Mouse (Mus musculus) MEL (cell line): Measurements from ENCODE around the gene Ube2z. TPM values are rescaled to one million over a fixed set of nuclear protein-coding genes. Genes with fewer than 3 reads are reported as not detected.

ENCODE experiments used
- DNase-seq: peaks from one replicate; pipeline ENCODE4 v3.0.0; 2011; ENCODE audit warnings: low read depth, low spot score
- H3K27ac ChIP-seq: 2 replicates; pipeline ENCODE4 v1.5.1; 2012; ENCODE audit warnings: low read depth, mild to moderate bottlenecking, control low read depth, low read length, moderate library complexity; ENCODE audit not compliant: control insufficient read depth
- H3K27me3 ChIP-seq, 2 experiments: fragments of 150-350 bp in 1 of 2; sonication (generic) in 1 of 2; 2 replicates each; pipeline ENCODE4 v1.6.1; 2012; ENCODE audit warnings: low read length in 2 of 2, mild to moderate bottlenecking in 2 of 2, improper control_type of control experiment in 1 of 2, moderate library complexity in 1 of 2; ENCODE audit not compliant: insufficient read depth in 2 of 2, control insufficient read depth in 1 of 2
- H3K36me3 ChIP-seq, 2 experiments: 2 replicates each; pipeline ENCODE4 v1.6.1; 2012 to 2014; ENCODE audit warnings: low read length in 2 of 2, improper control_type of control experiment in 1 of 2, inconsistent platforms in 1 of 2, mild to moderate bottlenecking in 1 of 2; ENCODE audit not compliant: insufficient read depth in 2 of 2, control insufficient read depth in 1 of 2
- H3K4me1 ChIP-seq, 2 experiments: fragments of 150-350 bp in 1 of 2; sonication (generic) in 1 of 2; 2 replicates each; pipeline ENCODE4 v1.6.1; 2012; ENCODE audit warnings: low read length in 2 of 2, improper control_type of control experiment in 1 of 2, mild to moderate bottlenecking in 1 of 2; ENCODE audit not compliant: insufficient read depth in 2 of 2, control insufficient read depth in 1 of 2
- H3K4me3 ChIP-seq, 2 experiments: fragments of 150-350 bp in 1 of 2; sonication (generic) in 1 of 2; 2 replicates each; pipeline ENCODE4 v1.5.1; 2012; ENCODE audit warnings: low read depth in 2 of 2, low read length in 2 of 2, mild to moderate bottlenecking in 2 of 2, moderate library complexity in 2 of 2, control low read depth in 1 of 2, improper control_type of control experiment in 1 of 2; ENCODE audit not compliant: control insufficient read depth in 1 of 2, insufficient read depth in 1 of 2
- H3K79me2 ChIP-seq: 2 replicates; pipeline ENCODE4 v1.6.1; 2012; ENCODE audit warnings: mild to moderate bottlenecking, low read length, moderate library complexity; ENCODE audit not compliant: control insufficient read depth, poor library complexity, insufficient read depth
- H3K9ac ChIP-seq: 2 replicates; pipeline ENCODE4 v1.6.1; 2012; ENCODE audit warnings: low read depth, mild to moderate bottlenecking, control low read depth, low read length, moderate library complexity; ENCODE audit not compliant: control insufficient read depth, poor library complexity, severe bottlenecking
- H3K9me3 ChIP-seq: fragments of 150-350 bp; sonication (generic); replicated peaks from 2 replicates; pipeline ENCODE4 v1.6.1; 2012; ENCODE audit warnings: mild to moderate bottlenecking, low read length, improper control_type of control experiment, moderate library complexity; ENCODE audit not compliant: insufficient read depth
- BHLHE40 ChIP-seq: IDR thresholded peaks from 2 replicates; pipeline ENCODE4 v1.6.1; 2012; ENCODE audit warnings: low read depth, mild to moderate bottlenecking, inconsistent platforms, low read length, improper control_type of control experiment, borderline replicate concordance
- CHD2 ChIP-seq: IDR thresholded peaks from 2 replicates; pipeline ENCODE4 v1.6.1; 2011; ENCODE audit warnings: low read length, improper control_type of control experiment
- CTCF ChIP-seq, 3 experiments: IDR thresholded peaks in 2 of 3; conservative IDR thresholded peaks in 1 of 3; 2 replicates each; pipeline ENCODE4 v1.5.1; 2011 to 2012; ENCODE audit warnings: low read length in 3 of 3, low read depth in 2 of 3, mild to moderate bottlenecking in 2 of 3, improper control_type of control experiment in 1 of 3, inconsistent platforms in 1 of 3, mixed read lengths in 1 of 3, moderate library complexity in 1 of 3; ENCODE audit not compliant: control insufficient read depth in 1 of 3, insufficient read depth in 1 of 3, poor library complexity in 1 of 3, severe bottlenecking in 1 of 3
- ETS1 ChIP-seq: IDR thresholded peaks from 2 replicates; pipeline ENCODE4 v1.6.1; 2012; ENCODE audit warnings: low read depth, mild to moderate bottlenecking, inconsistent platforms, low read length, improper control_type of control experiment, moderate library complexity
- GABPA ChIP-seq: IDR thresholded peaks from 2 replicates; pipeline ENCODE4 v1.6.1; 2012; ENCODE audit warnings: low read depth, mild to moderate bottlenecking, inconsistent platforms, low read length, improper control_type of control experiment, moderate library complexity
- JUND ChIP-seq: IDR thresholded peaks from 2 replicates; pipeline ENCODE4 v1.6.1; 2011; ENCODE audit warnings: low read depth, mild to moderate bottlenecking, improper control_type of control experiment, low read length
- MAFK ChIP-seq: IDR thresholded peaks from 2 replicates; pipeline ENCODE4 v1.6.1; 2011; ENCODE audit warnings: low read depth, mild to moderate bottlenecking, low read length, improper control_type of control experiment, borderline replicate concordance
- MEF2A ChIP-seq: IDR thresholded peaks from 2 replicates; pipeline ENCODE4 v1.6.1; 2014; ENCODE audit warnings: low read depth, mild to moderate bottlenecking, inconsistent platforms, low read length, improper control_type of control experiment; ENCODE audit not compliant: poor library complexity, insufficient replicate concordance, severe bottlenecking; ENCODE audit errors: extremely low read depth
- MYB ChIP-seq: IDR thresholded peaks from 2 replicates; pipeline ENCODE4 v1.6.1; 2011; ENCODE audit warnings: mild to moderate bottlenecking, low read depth, low read length, improper control_type of control experiment
- MYC ChIP-seq: IDR thresholded peaks from 2 replicates; pipeline ENCODE4 v1.6.1; 2011; ENCODE audit warnings: low read depth, mild to moderate bottlenecking, low read length, improper control_type of control experiment, moderate library complexity
- POLR2A ChIP-seq, 2 experiments: IDR thresholded peaks; 2 replicates each; pipeline ENCODE4 v1.6.1; 2011 to 2012; ENCODE audit warnings: low read length in 2 of 2, mild to moderate bottlenecking in 2 of 2, control low read depth in 1 of 2, improper control_type of control experiment in 1 of 2, low read depth in 1 of 2, moderate library complexity in 1 of 2; ENCODE audit not compliant: control insufficient read depth in 1 of 2, insufficient read depth in 1 of 2, poor library complexity in 1 of 2
- POLR2AphosphoS2 ChIP-seq: IDR thresholded peaks from 2 replicates; pipeline ENCODE4 v1.6.1; 2011; ENCODE audit warnings: low read length, improper control_type of control experiment
- POLR2AphosphoS5 ChIP-seq: IDR thresholded peaks from 2 replicates; pipeline ENCODE4 v1.6.1; 2012; ENCODE audit warnings: low read depth, borderline replicate concordance, mild to moderate bottlenecking, inconsistent platforms, low read length, moderate library complexity, mixed read lengths
- RAD21 ChIP-seq: IDR thresholded peaks from 2 replicates; pipeline ENCODE4 v1.6.1; 2011; ENCODE audit warnings: mild to moderate bottlenecking, low read depth, low read length, improper control_type of control experiment
- SIN3A ChIP-seq: IDR thresholded peaks from 2 replicates; pipeline ENCODE4 v1.6.1; 2012; ENCODE audit warnings: low read length, improper control_type of control experiment, inconsistent platforms
- SMC3 ChIP-seq: IDR thresholded peaks from 2 replicates; pipeline ENCODE4 v1.6.1; 2011; ENCODE audit warnings: low read depth, low read length, improper control_type of control experiment
- TCF12 ChIP-seq: IDR thresholded peaks from 2 replicates; pipeline ENCODE4 v1.6.1; 2014; ENCODE audit warnings: low read depth, mild to moderate bottlenecking, inconsistent platforms, low read length, improper control_type of control experiment, moderate library complexity
- UBTF ChIP-seq: IDR thresholded peaks from 2 replicates; pipeline ENCODE4 v1.6.1; 2012; ENCODE audit warnings: low read depth, mild to moderate bottlenecking, inconsistent platforms, low read length, improper control_type of control experiment, moderate library complexity, borderline replicate concordance; ENCODE audit not compliant: insufficient read depth
- ZC3H11A ChIP-seq: IDR thresholded peaks from 2 replicates; pipeline ENCODE4 v1.6.1; 2012; ENCODE audit warnings: low read depth, mild to moderate bottlenecking, inconsistent platforms, low read length, improper control_type of control experiment
- ZKSCAN1 ChIP-seq: IDR thresholded peaks from 2 replicates; pipeline ENCODE4 v1.6.1; 2012; ENCODE audit warnings: low read depth, mild to moderate bottlenecking, inconsistent platforms, low read length, improper control_type of control experiment, moderate library complexity
- ZNF384 ChIP-seq: IDR thresholded peaks from 2 replicates; pipeline ENCODE4 v1.6.1; 2012; ENCODE audit warnings: low read depth, mild to moderate bottlenecking, inconsistent platforms, low read length, improper control_type of control experiment
- polyA plus RNA-seq, 2 experiments: library from polyadenylated mRNA; stranded (reverse) in 1 of 2; unstranded in 1 of 2; fragments of >175 nt in 1 of 2; fragments of >200 nt in 1 of 2; gene quantifications; 2 replicates each; pipeline versions ENCODE4 v1.2.1 to v1.2.4; 2012; ENCODE audit warnings: low replicate concordance in 2 of 2, low read depth in 1 of 2; ENCODE audit not compliant: insufficient read length in 2 of 2, insufficient read depth in 1 of 2, missing spikeins in 1 of 2
- total RNA-seq: library from RNA; depleted of rRNA; stranded (reverse); fragments of 300-350 nt; gene quantifications from 2 replicates; pipeline ENCODE4 v1.2.3, GENCODE M21; 2012

Gene Ube2z
- total and polyA plus RNA-seq, 3 experiments, result 56.8 to 58.5 TPM; not detected in 1

- H3K27me3 ChIP-seq, result peaks cover 2 to 3% of the 10 kb centered on the region in 2 experiments
- no peak for TF ChIP-seq ZNF384
- TF ChIP-seq ZC3H11A, result no peak
- no peak for TF ChIP-seq POLR2A (IDR thresholded peaks at IDR 0.05; ENCODE audit: control insufficient read depth in 1 of 2, insufficient read depth in 1 of 2, low read depth in 1 of 2, low read length in 2 of 2, poor library complexity in 1 of 2)
- no peak for TF ChIP-seq BHLHE40
- no peak overlapping the region for H3K4me3 ChIP-seq
- H3K4me1 ChIP-seq, result no peaks in the 10 kb centered on the region
- no peak for DNase-seq
- H3K9ac ChIP-seq, result no peak overlapping the region
- H3K27ac ChIP-seq, result no peak overlapping the region
- no peaks in the 10 kb centered on the region for H3K9me3 ChIP-seq
- H3K79me2 ChIP-seq, result no peaks in the 10 kb centered on the region
- H3K36me3 ChIP-seq, result no peaks in the 10 kb centered on the region
Measured at GRCm38 (mm10) chr11:96092674-96093291, 27.6 kb upstream of the Ube2z start.

DNA sequence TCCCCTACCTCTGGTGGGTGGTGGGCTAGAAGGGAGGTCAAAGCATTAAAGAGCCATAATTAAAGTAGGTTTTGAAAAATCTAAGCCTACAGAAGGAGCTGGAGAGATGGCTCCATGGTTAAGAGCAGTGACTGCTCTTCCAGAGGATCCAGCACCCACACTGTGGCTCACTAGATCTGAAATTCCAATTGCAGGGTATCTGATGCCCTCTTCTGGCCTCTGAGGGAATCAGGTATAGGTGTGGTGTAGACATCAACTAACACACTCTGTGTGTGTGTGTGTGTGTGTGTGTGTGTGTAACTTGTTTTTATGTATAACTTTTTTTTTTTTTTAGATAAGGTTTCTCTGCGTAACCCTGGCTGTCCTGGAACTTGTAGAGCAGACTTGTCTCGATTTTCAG lies 25.9 kb upstream of the Ube2z start:
- no peak overlapping the region for H3K4me3 ChIP-seq
- DNase-seq, result peak; percentile 64
- H3K9ac ChIP-seq, result no peak overlapping the region
- no peaks in the 10 kb centered on the region for H3K79me2 ChIP-seq
- no peak for TF ChIP-seq MAFK
- TF ChIP-seq MEF2A, result no peak
- no peak for TF ChIP-seq MYC
- no peak for TF ChIP-seq TCF12
- TF ChIP-seq POLR2AphosphoS2, result no peak
- no peak for TF ChIP-seq CHD2
- no peak for TF ChIP-seq ZKSCAN1
- no peak for TF ChIP-seq ETS1
- no peak for TF ChIP-seq SIN3A
- no peak for TF ChIP-seq UBTF
- TF ChIP-seq CTCF (IDR thresholded peaks at IDR 0.05 in 2 of 3, conservative IDR thresholded peaks at IDR 0.05 in 1 of 3; ENCODE audit: control insufficient read depth in 1 of 3, insufficient read depth in 1 of 3, low read depth in 2 of 3, low read length in 3 of 3, poor library complexity in 1 of 3, severe bottlenecking in 1 of 3), result peak; percentile 30 to 73 (median 46); a peak in 5 of 6 replicates
- peak; percentile 66 for TF ChIP-seq SMC3
- no peak for TF ChIP-seq JUND
- TF ChIP-seq POLR2AphosphoS5, result no peak
- no peak for TF ChIP-seq GABPA
- no peak for TF ChIP-seq MYB
- TF ChIP-seq ZC3H11A, result peak; percentile 68
- no peak for TF ChIP-seq POLR2A (IDR thresholded peaks at IDR 0.05; ENCODE audit: control insufficient read depth in 1 of 2, insufficient read depth in 1 of 2, low read depth in 1 of 2, low read length in 2 of 2, poor library complexity in 1 of 2)
- peak; percentile 75 for TF ChIP-seq RAD21
- H3K36me3 ChIP-seq, result no peaks in the 10 kb centered on the region
- H3K27me3 ChIP-seq, result peaks cover 0 to 2% of the 10 kb centered on the region in 2 experiments; a peak in 2 of 4 replicates
- H3K9me3 ChIP-seq, result no peaks in the 10 kb centered on the region
- H3K27ac ChIP-seq, result no peak overlapping the region
- no peaks in the 10 kb centered on the region for H3K4me1 ChIP-seq
